Mouse (Mus musculus) CD4-positive, CD25-positive, alpha-beta regulatory T cell, adult 2 months (primary cell): ENCODE measurements at regions not wholly inside any gene's neighbourhood (a gene's known extent, or its start where the extent isn't known, plus 50 kb on each side); places are given as distances from the start of the nearest gene placed in this dataset.
"Not testable (repeated sequence)": the region's sequence is repeated elsewhere in the genome, so short reads cannot be mapped to it uniquely, and the experiment has no call there.

ENCODE experiments used
- DNase-seq: peaks from one replicate; pipeline ENCODE4 v3.0.0-alpha.2; 2012; ENCODE audit warnings: low read depth, low spot score

GRCm38 (mm10) chr7:106296912-106297311 is 81.8 kb upstream of the Gvin1 start:
- DNase-seq: not testable (repeated sequence)

- DNase-seq: not testable (repeated sequence)
Observed at GRCm38 (mm10) chr7:106284841-106285240, 69.7 kb upstream of the Gvin1 start.

GRCm38 (mm10) chr7:106279946-106280345 is 64.8 kb upstream of the Gvin1 start:
- not testable (repeated sequence) for DNase-seq

- DNase-seq: peak; percentile 57
Observed at GRCm38 (mm10) chr7:106270947-106271346, 55.8 kb upstream of the Gvin1 start.
